ENCODE assay signal across 17 mouse cellular contexts in genomic region chr1:37884451-37884850, GRCm38 (mm10). TPM values are rescaled to one million over a fixed set of nuclear protein-coding genes. Genes with fewer than 3 reads are reported as not detected.
DNase-seq lines count a peak whose midpoint lies in the region; ATAC-seq and TF ChIP-seq lines count a peak whose summit lies in the region.
"Had no signal": no experiment of that assay in that cellular context is flagged by ENCODE, and none has a peak within 500 bp of the region (broad histone marks: within the 10 kb centered on the region; RNA-seq: fewer than 3 reads in every experiment).

No protein-coding gene starts in this region.

- H3K4me3 ChIP-seq in heart, embryonic 12.5 days: no peak overlapping the region
- no peak overlapping the region for H3K4me3 ChIP-seq in heart, embryonic 10.5 days
- H3K4me3 ChIP-seq in ES-E14 (ENCODE audit: insufficient read depth in 1 of 2, low read depth in 1 of 2, low read length in 2 of 2, poor library complexity in 1 of 2, severe bottlenecking in 1 of 2): no peak overlapping the region
- H3K4me3 ChIP-seq: gastrocnemius, adult 2 months; intestine, embryonic 15.5 days; limb, embryonic 13.5 days; neural tube, embryonic 12.5 days had no signal

- no peaks in the 10 kb centered on the region for H3K9me3 ChIP-seq in heart, embryonic 12.5 days (replicated peaks)
- no peaks in the 10 kb centered on the region for H3K9me3 ChIP-seq in heart, embryonic 10.5 days
- no peaks in the 10 kb centered on the region for H3K9me3 ChIP-seq in ES-E14 (ENCODE audit: control insufficient read depth, insufficient read depth, low read depth, low read length)
- H3K9me3 ChIP-seq: intestine, embryonic 15.5 days; limb, embryonic 13.5 days; neural tube, embryonic 12.5 days had no signal

- H3K9ac ChIP-seq in heart, embryonic 12.5 days: no peak overlapping the region
- H3K9ac ChIP-seq in ES-E14 (ENCODE audit: insufficient read depth, low read depth, low read length, poor library complexity, severe bottlenecking): no peak overlapping the region
- H3K9ac ChIP-seq: intestine, embryonic 15.5 days; limb, embryonic 13.5 days; neural tube, embryonic 12.5 days had no signal

- in situ Hi-C loops in ES-E14 (cut with MboI; ENCODE audit: low sequenced_read_pairs in 2 of 2, unreplicated experiment in 2 of 2): no loop called here

- peaks cover 5% of the 10 kb centered on the region for H3K4me1 ChIP-seq in heart, embryonic 12.5 days (replicated peaks)
- H3K4me1 ChIP-seq in heart, embryonic 10.5 days: peaks cover 5% of the 10 kb centered on the region; the same call in 1 of the 2 replicates
- peaks cover 4 to 13% of the 10 kb centered on the region in 2 experiments; a peak in 3 of 4 replicates for H3K4me1 ChIP-seq in ES-E14 (ENCODE audit: control insufficient read depth in 2 of 2, insufficient read depth in 2 of 2, low read length in 2 of 2, poor library complexity in 1 of 2)

- H3K4me2 ChIP-seq in heart, embryonic 12.5 days: no peak overlapping the region
- H3K4me2 ChIP-seq: intestine, embryonic 15.5 days; limb, embryonic 13.5 days; neural tube, embryonic 12.5 days had no signal

- no peak overlapping the region for H3K27ac ChIP-seq in heart, embryonic 12.5 days (ENCODE audit: poor library complexity, severe bottlenecking)
- H3K27ac ChIP-seq in heart, embryonic 10.5 days: no peak overlapping the region
- H3K27ac ChIP-seq in ES-E14 (ENCODE audit: insufficient read depth, low read depth, low read length, poor library complexity, severe bottlenecking): no peak overlapping the region
- H3K27ac ChIP-seq: gastrocnemius, adult 2 months; intestine, embryonic 15.5 days; limb, embryonic 13.5 days; neural tube, embryonic 12.5 days had no signal

- WGBS in heart, embryonic 12.5 days: 70% methylated on average over 4 of the region's 4 CpGs
- 74% methylated on average over 4 of the region's 4 CpGs for WGBS in heart, embryonic 10.5 days

- ATAC-seq in heart, embryonic 12.5 days (ENCODE audit: insufficient number of reproducible peaks, low FRiP score): 0 out of 2 replicates have a peak, but pooled peaks have one; percentile 15
- peak; percentile 74 for ATAC-seq in granulocyte monocyte progenitor cell, adult 5-6 weeks (replicated peaks; ENCODE audit: poor library complexity, severe bottlenecking)
- ATAC-seq in monocyte, adult 5-6 weeks (replicated peaks; ENCODE audit: insufficient number of reproducible peaks, low FRiP score, low TSS enrichment, poor library complexity, severe bottlenecking): 0 out of 2 replicates have a peak, but pooled peaks have one; percentile 43
- ATAC-seq: intestine, embryonic 15.5 days had no signal

- H3K36me3 ChIP-seq in heart, embryonic 12.5 days: peaks cover 45% of the 10 kb centered on the region
- peaks cover 34% of the 10 kb centered on the region for H3K36me3 ChIP-seq in heart, embryonic 10.5 days
- H3K36me3 ChIP-seq in ES-E14 (ENCODE audit: control insufficient read depth, insufficient read depth, low read length, poor library complexity, severe bottlenecking): peaks cover 2% of the 10 kb centered on the region; the same call in 1 of the 2 replicates

- no peak for DNase-seq in heart, embryonic 10.5 days (ENCODE audit: low spot score)
- peak; percentile 56 for DNase-seq in ES-E14 (ENCODE audit: low read depth, low spot score)
- DNase-seq in layer of hippocampus, adult 9-10 months (ENCODE audit: low spot score): no peak
- no peak for DNase-seq in layer of hippocampus, postnatal 36 days
- DNase-seq in gastrocnemius, adult 8-10 months (ENCODE audit: low spot score in 2 of 2): no peak
- DNase-seq: adrenal gland, adult 8-10 months; cerebellum, adult 8-10 months; gastrocnemius, adult 2 months; heart, postnatal 10 days; thymus, adult 2 months had no signal

- no peaks in the 10 kb centered on the region for H3K27me3 ChIP-seq in heart, embryonic 12.5 days (replicated peaks)
- H3K27me3 ChIP-seq in heart, embryonic 10.5 days (ENCODE audit: insufficient read depth, poor library complexity, severe bottlenecking): no peaks in the 10 kb centered on the region
- H3K27me3 ChIP-seq: intestine, embryonic 15.5 days; limb, embryonic 13.5 days; neural tube, embryonic 12.5 days had no signal

TF ChIP-seq in ES-E14, 5 proteins besides CTCF, POLR2A, EP300 and RAD21:
- TF ChIP-seq ZC3H11A (IDR thresholded peaks at IDR 0.05; ENCODE audit: borderline replicate concordance, low read depth, low read length) (no peak), MAFK (IDR thresholded peaks at IDR 0.05; ENCODE audit: insufficient read depth, low read depth, low read length) (no peak)

RNA-seq across cellular contexts. Expression of gene Mitd1, which starts 5.8 kb away (rescaled TPM):
- polyA plus RNA-seq in heart, embryonic 12.5 days (2016; fragmentation: Nextera tagmentation; extraction: Ambion mirVana): 9.4 and 12.5 TPM in 2 replicates
- polyA plus RNA-seq in heart, embryonic 10.5 days (2016; fragmentation: Nextera tagmentation; extraction: Ambion mirVana): 11.8 and 19.7 TPM in 2 replicates
- 17.7 and 21.0 TPM in 2 replicates for total RNA-seq in ES-E14 (2012; rRNA removed)
- 17.2 and 32.3 TPM in 2 replicates for total RNA-seq in granulocyte monocyte progenitor cell, adult 5-6 weeks (2014; fragmentation: Nextera tagmentation)
- 24.0 and 39.4 TPM in 2 replicates for total RNA-seq in granulocyte monocyte progenitor cell, adult 5-6 weeks (2017)
- 17.9 to 45.5 TPM (median 27.1 TPM) in 3 replicates for total RNA-seq in monocyte, adult 5-6 weeks (2017)
- total RNA-seq in layer of hippocampus, postnatal 36 days (2021): 10 to 100 TPM; 11.9 to 13.9 TPM
- 1 to 10 TPM in 3 of 4 experiments, under 1 TPM in 1; 0.63 to 2.1 (median 1.3) TPM for total RNA-seq in gastrocnemius, adult 8-10 months (2022)

RNA-seq across cellular contexts. Expression of gene Mrpl30, which starts 5.8 kb away (rescaled TPM):
- polyA plus RNA-seq in heart, embryonic 12.5 days (2016; fragmentation: Nextera tagmentation; extraction: Ambion mirVana): 237 and 240 TPM in 2 replicates
- 245 and 262 TPM in 2 replicates for polyA plus RNA-seq in heart, embryonic 10.5 days (2016; fragmentation: Nextera tagmentation; extraction: Ambion mirVana)
- total RNA-seq in ES-E14 (2012; rRNA removed): 97.0 and 127 TPM in 2 replicates
- total RNA-seq in granulocyte monocyte progenitor cell, adult 5-6 weeks (2014; fragmentation: Nextera tagmentation): 213 and 226 TPM in 2 replicates
- 145 and 266 TPM in 2 replicates for total RNA-seq in granulocyte monocyte progenitor cell, adult 5-6 weeks (2017)
- 84.5 to 131 TPM (median 95.7 TPM) in 3 replicates for total RNA-seq in monocyte, adult 5-6 weeks (2017)
- total RNA-seq in layer of hippocampus, postnatal 36 days (2021): 100 to 1,000 TPM; 137 to 150 TPM
- 100 to 1,000 TPM; 261 to 309 (median 283) TPM for total RNA-seq in gastrocnemius, adult 8-10 months (2022)

RNA-seq across cellular contexts. Expression of gene Lipt1, which starts 12.9 kb away (rescaled TPM):
- polyA plus RNA-seq in heart, embryonic 12.5 days (2016; fragmentation: Nextera tagmentation; extraction: Ambion mirVana): 8.6 and 9.2 TPM in 2 replicates
- 8.2 and 8.7 TPM in 2 replicates for polyA plus RNA-seq in heart, embryonic 10.5 days (2016; fragmentation: Nextera tagmentation; extraction: Ambion mirVana)
- 6.0 and 6.1 TPM in 2 replicates for total RNA-seq in ES-E14 (2012; rRNA removed)
- total RNA-seq in granulocyte monocyte progenitor cell, adult 5-6 weeks (2014; fragmentation: Nextera tagmentation): 6.0 and 6.8 TPM in 2 replicates
- total RNA-seq in granulocyte monocyte progenitor cell, adult 5-6 weeks (2017): 4.0 and 5.3 TPM in 2 replicates
- total RNA-seq in monocyte, adult 5-6 weeks (2017): 0.49 to 2.2 TPM in 2 of 3 replicates, not detected in the other
- total RNA-seq in layer of hippocampus, postnatal 36 days (2021): 1 to 10 TPM; 7.5 to 7.7 TPM
- total RNA-seq in gastrocnemius, adult 8-10 months (2022): 10 to 100 TPM in 1 of 4 experiments, 1 to 10 TPM in 3; 8.5 to 10.7 (median 9.1) TPM

RNA-seq across cellular contexts. Expression of gene Tsga10, which starts 18.2 kb away (rescaled TPM):
- 5.5 TPM in 2 replicates for polyA plus RNA-seq in heart, embryonic 12.5 days (2016; fragmentation: Nextera tagmentation; extraction: Ambion mirVana)
- 4.1 and 4.6 TPM in 2 replicates for polyA plus RNA-seq in heart, embryonic 10.5 days (2016; fragmentation: Nextera tagmentation; extraction: Ambion mirVana)
- total RNA-seq in ES-E14 (2012; rRNA removed): 1.7 and 2.6 TPM in 2 replicates
- 5.7 TPM in 2 replicates for total RNA-seq in granulocyte monocyte progenitor cell, adult 5-6 weeks (2014; fragmentation: Nextera tagmentation)
- 8.1 and 8.2 TPM in 2 replicates for total RNA-seq in granulocyte monocyte progenitor cell, adult 5-6 weeks (2017)
- total RNA-seq in monocyte, adult 5-6 weeks (2017): 18.6 to 28.8 TPM (median 22.8 TPM) in 3 replicates
- total RNA-seq in layer of hippocampus, postnatal 36 days (2021): 10 to 100 TPM; 29.5 to 33.9 TPM
- 1 to 10 TPM; 6.1 to 8.0 (median 7.7) TPM for total RNA-seq in gastrocnemius, adult 8-10 months (2022)

RNA-seq across cellular contexts. Expression of gene Lyg2, which starts 31.8 kb away (rescaled TPM):
- polyA plus RNA-seq in heart, embryonic 12.5 days (2016; fragmentation: Nextera tagmentation; extraction: Ambion mirVana): not detected in 2 replicates
- not detected in 2 replicates for polyA plus RNA-seq in heart, embryonic 10.5 days (2016; fragmentation: Nextera tagmentation; extraction: Ambion mirVana)
- total RNA-seq in ES-E14 (2012; rRNA removed): not detected in 2 replicates
- not detected in 2 replicates for total RNA-seq in granulocyte monocyte progenitor cell, adult 5-6 weeks (2014; fragmentation: Nextera tagmentation)
- total RNA-seq in granulocyte monocyte progenitor cell, adult 5-6 weeks (2017): not detected in 2 replicates
- not detected in 3 replicates for total RNA-seq in monocyte, adult 5-6 weeks (2017)
- total RNA-seq in layer of hippocampus, postnatal 36 days (2021): not detected
- not detected for total RNA-seq in gastrocnemius, adult 8-10 months (2022)
- total RNA-seq: adrenal gland, adult 8-10 months; gastrocnemius, adult 2 months; heart, postnatal 10 days had no signal
- polyA plus RNA-seq: intestine, embryonic 15.5 days; limb, embryonic 13.5 days; neural tube, embryonic 12.5 days; spleen, adult 2 months had no signal

Comparison
In these comparisons a context has a peak if more than half of its experiments do, and no peak if none do; other contexts are left out.
1. ATAC-seq: peak in every context shown above with its lines; median percentile 74 in granulocyte monocyte progenitor cell, adult 5-6 weeks; 43 in monocyte, adult 5-6 weeks; 15 in heart, embryonic 12.5 days.